8 mouse cellular contexts compared by ENCODE assay signal in the genomic region with DNA sequence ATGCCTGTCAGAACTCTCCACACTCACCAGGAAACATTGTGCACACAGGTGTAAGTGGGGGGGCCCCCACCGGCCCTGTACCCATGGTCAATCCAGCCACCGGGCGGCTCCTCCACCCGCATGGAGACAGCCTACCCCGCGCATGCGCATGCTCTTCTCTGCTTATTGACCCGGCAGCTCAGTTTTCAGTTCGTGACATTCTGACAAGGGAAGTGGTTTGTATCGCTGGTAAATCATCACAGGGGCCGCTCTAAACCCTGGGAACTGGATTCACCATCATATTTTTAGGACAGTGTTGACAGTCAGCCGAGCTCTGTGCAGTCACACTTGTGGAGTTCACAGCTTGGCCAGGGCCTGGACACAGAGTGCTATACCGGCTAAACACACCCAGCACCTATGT. TPM values are rescaled to one million over a fixed set of nuclear protein-coding genes. Genes with fewer than 3 reads are reported as not detected.
DNase-seq lines count a peak whose midpoint lies in the region; ATAC-seq lines count a peak whose summit lies in the region.

No protein-coding gene starts in this region.

- intact Hi-C loops in left cerebral cortex, postnatal 36 days (cut with DNase I), result no loop called here

- 39% methylated on average over 13 of the region's 13 CpGs for WGBS in heart, embryonic 11.5 days (ENCODE audit: insufficient replicate concordance)

- H3K27me3 ChIP-seq in heart, embryonic 11.5 days (ENCODE audit: control insufficient read depth, insufficient read depth, low read length), result no peaks in the 10 kb centered on the region
- H3K27me3 ChIP-seq in megakaryocyte, embryonic 14.5 days (replicated peaks), result no peaks in the 10 kb centered on the region

- H3K4me2 ChIP-seq in heart, embryonic 11.5 days, result peak overlapping the region; percentile 56

- peak overlapping the region; percentile 22; the same call in 1 of the 2 replicates for H3K4me3 ChIP-seq in heart, embryonic 11.5 days (ENCODE audit: low read depth, low read length)
- peak overlapping the region; percentile 90 for H3K4me3 ChIP-seq in megakaryocyte, embryonic 14.5 days (replicated peaks)

- no peaks in the 10 kb centered on the region for H3K9me3 ChIP-seq in heart, embryonic 11.5 days (replicated peaks; ENCODE audit: control insufficient read depth, low read length)
- H3K9me3 ChIP-seq in megakaryocyte, embryonic 14.5 days, result peaks cover 5% of the 10 kb centered on the region; the same call in 1 of the 2 replicates

- peak overlapping the region; percentile 62 for H3K27ac ChIP-seq in heart, embryonic 11.5 days (ENCODE audit: low read depth, low read length)

- H3K36me3 ChIP-seq in heart, embryonic 11.5 days (ENCODE audit: control insufficient read depth, insufficient read depth, low read length), result no peaks in the 10 kb centered on the region
- peaks cover 35% of the 10 kb centered on the region for H3K36me3 ChIP-seq in megakaryocyte, embryonic 14.5 days (replicated peaks; ENCODE audit: low read length)

- peak; percentile 49; the same call in 1 of the 2 replicates for ATAC-seq in heart, embryonic 11.5 days (replicated peaks; ENCODE audit: insufficient number of reproducible peaks, low FRiP score, low TSS enrichment)

- peaks cover 41% of the 10 kb centered on the region for H3K4me1 ChIP-seq in heart, embryonic 11.5 days (ENCODE audit: control insufficient read depth, insufficient read depth, low read length)
- H3K4me1 ChIP-seq in megakaryocyte, embryonic 14.5 days, result peaks cover 56% of the 10 kb centered on the region

- peak overlapping the region; percentile 31; the same call in 1 of the 2 replicates for H3K9ac ChIP-seq in heart, embryonic 11.5 days (ENCODE audit: low read depth, low read length)

- DNase-seq in CD8-positive naive resting alpha-beta T cell, adult 2 months (ENCODE audit: low read depth in 2 of 2, low spot score in 2 of 2), result peak; percentile 72 to 84
- peak; percentile 82 for DNase-seq in c-Kit-positive CD71-negative TER-119-negative erythroid progenitor cells, embryonic 14.5 days (ENCODE audit: low read depth)
- peak; percentile 85 to 92 for DNase-seq in kidney, postnatal 25 days
- peak; percentile 88 for DNase-seq in thymus, postnatal 14 days
- no peak for DNase-seq in left cerebral cortex, postnatal 36 days (ENCODE audit: low spot score in 2 of 2)
- DNase-seq in right cerebral cortex, postnatal 4 days, result no peak

RNA-seq across cellular contexts. Expression of a gene that starts 36.0 kb away (rescaled TPM):
- polyA plus RNA-seq in heart, embryonic 11.5 days (2014; fragmentation: Nextera tagmentation; extraction: Ambion mirVana), result 26.4 and 32.0 TPM in 2 replicates
- 5.7 and 12.8 TPM in 2 replicates for polyA plus RNA-seq in megakaryocyte, embryonic 14.5 days (2012; ENCODE audit: insufficient read depth, low replicate concordance)
- 10 to 100 TPM; 22.3 to 23.1 TPM for total RNA-seq in left cerebral cortex, postnatal 36 days (2021)

RNA-seq across cellular contexts. Expression of a gene that starts 43.7 kb away (rescaled TPM):
- 3.8 and 5.3 TPM in 2 replicates for polyA plus RNA-seq in heart, embryonic 11.5 days (2014; fragmentation: Nextera tagmentation; extraction: Ambion mirVana)
- polyA plus RNA-seq in megakaryocyte, embryonic 14.5 days (2012; ENCODE audit: insufficient read depth, low replicate concordance), result 2.2 and 7.2 TPM in 2 replicates
- 1 to 10 TPM; 6.6 to 8.0 TPM for total RNA-seq in left cerebral cortex, postnatal 36 days (2021)

RNA-seq across cellular contexts. Expression of a gene that starts 44.7 kb away (rescaled TPM):
- 5.6 and 5.9 TPM in 2 replicates for polyA plus RNA-seq in heart, embryonic 11.5 days (2014; fragmentation: Nextera tagmentation; extraction: Ambion mirVana)
- 2.3 and 3.9 TPM in 2 replicates for polyA plus RNA-seq in megakaryocyte, embryonic 14.5 days (2012; ENCODE audit: insufficient read depth, low replicate concordance)
- total RNA-seq in left cerebral cortex, postnatal 36 days (2021), result 1 to 10 TPM; 1.3 to 1.4 TPM

RNA-seq across cellular contexts. Expression of a gene that starts 51.8 kb away (rescaled TPM):
- not detected in 2 replicates for polyA plus RNA-seq in heart, embryonic 11.5 days (2014; fragmentation: Nextera tagmentation; extraction: Ambion mirVana)
- not detected in 2 replicates for polyA plus RNA-seq in megakaryocyte, embryonic 14.5 days (2012; ENCODE audit: insufficient read depth, low replicate concordance)
- under 1 TPM; 0.59 to 0.77 TPM for total RNA-seq in left cerebral cortex, postnatal 36 days (2021)

RNA-seq across cellular contexts. Expression of a gene that starts 54.8 kb away (rescaled TPM):
- not detected in 2 replicates for polyA plus RNA-seq in heart, embryonic 11.5 days (2014; fragmentation: Nextera tagmentation; extraction: Ambion mirVana)
- polyA plus RNA-seq in megakaryocyte, embryonic 14.5 days (2012; ENCODE audit: insufficient read depth, low replicate concordance), result 0.43 TPM in 1 of 2 replicates, not detected in the other
- 10 to 100 TPM; 12.6 to 19.1 TPM for total RNA-seq in left cerebral cortex, postnatal 36 days (2021)

Comparison
In these comparisons a context has a peak if more than half of its experiments do, and no peak if none do; other contexts are left out.
1. DNase-seq: peak in CD8-positive naive resting alpha-beta T cell, adult 2 months (2 of 2), c-Kit-positive CD71-negative TER-119-negative erythroid progenitor cells, embryonic 14.5 days (single experiment), kidney, postnatal 25 days (2 of 2) and thymus, postnatal 14 days (single experiment); none in left cerebral cortex, postnatal 36 days (0 of 2) and right cerebral cortex, postnatal 4 days (single experiment).